Mouse (Mus musculus) gastrocnemius, postnatal 4 days (tissue): ENCODE data around the gene Nanos3. TPM values are rescaled to one million over a fixed set of nuclear protein-coding genes. Genes with fewer than 3 reads are reported as not detected.

Experiments
- DNase-seq, 2 experiments: peaks; one replicate each; pipeline ENCODE4 v3.0.0; 2021 to 2022; ENCODE audit warnings: low spot score in 2 of 2, mixed read lengths in 2 of 2
- long read RNA-seq, 2 experiments: library from polyadenylated mRNA; stranded (forward); transcript quantifications; one replicate each; pipeline ENCODE4 v2.0.0; 2021
- total RNA-seq, 2 experiments: library from RNA; stranded (reverse); gene quantifications; 2 replicates each; pipeline ENCODE4 v1.2.3; 2021

The Nanos3 gene
- 1 to 10 TPM; 2.5 to 3.3 TPM for total RNA-seq
- long read RNA-seq, experiment 1, partial matches to known transcripts: 0 of 1 reads
- long read RNA-seq, experiment 1, other reads (novel, unspliced or antisense): 1 of 1 reads
- long read RNA-seq, experiment 2, partial matches to known transcripts: 0 of 2 reads
- long read RNA-seq, experiment 2, other reads (novel, unspliced or antisense): 2 of 2 reads

GRCm38 (mm10) chr8:84185117-84185516 is at the start of gene Nanos3:
TSS of gene Nanos3 (minus strand) at chr8:84185217.
- no peak for DNase-seq

- no peak for DNase-seq
Measured at GRCm38 (mm10) chr8:84233055-84233454, 48.0 kb upstream of the Nanos3 start.

GRCm38 (mm10) chr8:84230735-84231134 is 45.7 kb upstream of the Nanos3 start:
- no peak for DNase-seq

GRCm38 (mm10) chr8:84223322-84224029 is 38.5 kb upstream of the Nanos3 start:
- DNase-seq: no peak

- DNase-seq: no peak
Measured at GRCm38 (mm10) chr8:84222566-84223165, 37.6 kb upstream of the Nanos3 start.

- no peak for DNase-seq
Measured at GRCm38 (mm10) chr8:84220105-84220504, 35.1 kb upstream of the Nanos3 start.

GRCm38 (mm10) chr8:84218143-84218542 is 33.1 kb upstream of the Nanos3 start:
- no peak for DNase-seq

GRCm38 (mm10) chr8:84217206-84217605 is 32.2 kb upstream of the Nanos3 start:
- DNase-seq: no peak

- DNase-seq: no peak
Measured at GRCm38 (mm10) chr8:84213277-84213676, 28.3 kb upstream of the Nanos3 start.

- no peak for DNase-seq
Measured at GRCm38 (mm10) chr8:84211881-84212563, 27.0 kb upstream of the Nanos3 start.

- DNase-seq: no peak
Measured at GRCm38 (mm10) chr8:84211202-84211601, 26.2 kb upstream of the Nanos3 start.

- DNase-seq: peak; percentile 87 to 88
Measured at GRCm38 (mm10) chr8:84210167-84210791, 25.3 kb upstream of the Nanos3 start.

- DNase-seq: no peak
Measured at GRCm38 (mm10) chr8:84208381-84209380, 23.7 kb upstream of the Nanos3 start.

- DNase-seq: peak in 1 of 2 experiments; percentile 75
Measured at GRCm38 (mm10) chr8:84207811-84208210, 22.8 kb upstream of the Nanos3 start.

GRCm38 (mm10) chr8:84206666-84207065 is 21.6 kb upstream of the Nanos3 start:
- no peak for DNase-seq

GRCm38 (mm10) chr8:84205073-84205472 is 20.1 kb upstream of the Nanos3 start:
- no peak for DNase-seq

- DNase-seq: peak in 1 of 2 experiments; percentile 73
Measured at GRCm38 (mm10) chr8:84203975-84204772, 19.2 kb upstream of the Nanos3 start.

- DNase-seq: peak; percentile 71 to 84
Measured at GRCm38 (mm10) chr8:84202938-84203917, 18.2 kb upstream of the Nanos3 start.
